Mouse (Mus musculus): ENCODE data around the gene Rabgap1l. TPM values are rescaled to one million over a fixed set of nuclear protein-coding genes. Genes with fewer than 3 reads are reported as not detected.

Gene Rabgap1l
- polyA plus RNA-seq, 1 experiment from 2014 or later, result 25.4 TPM

GRCm38 (mm10) chr1:160795016-160795415 lies 2.0 kb upstream of the Rabgap1l start:
- 65% methylated on average over 2 of the region's 2 CpGs for WGBS (ENCODE audit: missing documents)
- no peak overlapping the region for H3K4me3 ChIP-seq (ENCODE audit: inconsistent target)
- no peak overlapping the region for H3K27ac ChIP-seq
- no peaks in the 10 kb centered on the region for H3K36me3 ChIP-seq (ENCODE audit: inconsistent target)
- H3K79me2 ChIP-seq (ENCODE audit: inconsistent target), result no peaks in the 10 kb centered on the region

- no peak overlapping the region for H3K4me3 ChIP-seq (ENCODE audit: inconsistent target)
- no peaks in the 10 kb centered on the region for H3K36me3 ChIP-seq (ENCODE audit: inconsistent target)
- H3K79me2 ChIP-seq (ENCODE audit: inconsistent target), result no peaks in the 10 kb centered on the region
- H3K27ac ChIP-seq, result no peak overlapping the region
- WGBS (ENCODE audit: missing documents), result 77% methylated on average over 13 of the region's 13 CpGs
These were observed 1.1 kb upstream of the Rabgap1l start for GRCm38 (mm10) chr1:160793791-160794757.

GRCm38 (mm10) chr1:160792156-160792685 lies 790 bp downstream of the Rabgap1l start:
- WGBS (ENCODE audit: missing documents), result 1% methylated on average over 49 of the region's 51 CpGs
- no peaks in the 10 kb centered on the region for H3K36me3 ChIP-seq (ENCODE audit: inconsistent target)
- H3K4me3 ChIP-seq (ENCODE audit: inconsistent target), result peak overlapping the region; percentile 55
- no peaks in the 10 kb centered on the region for H3K79me2 ChIP-seq (ENCODE audit: inconsistent target)
- H3K27ac ChIP-seq, result no peak overlapping the region

GRCm38 (mm10) chr1:160791381-160792155 lies 1.4 kb downstream of the Rabgap1l start:
- 9% methylated on average over 15 of the region's 20 CpGs for WGBS (ENCODE audit: missing documents)
- no peaks in the 10 kb centered on the region for H3K36me3 ChIP-seq (ENCODE audit: inconsistent target)
- H3K4me3 ChIP-seq (ENCODE audit: inconsistent target), result peak overlapping the region; percentile 55
- H3K27ac ChIP-seq, result no peak overlapping the region
- H3K79me2 ChIP-seq (ENCODE audit: inconsistent target), result no peaks in the 10 kb centered on the region

- Histone ChIP-seq H3K79me2 (ENCODE audit: inconsistent target) (no peaks in the 10 kb centered on the region), H3K27ac (no peak overlapping the region), H3K4me3 (ENCODE audit: inconsistent target) (no peak overlapping the region), H3K36me3 (ENCODE audit: inconsistent target) (no peaks in the 10 kb centered on the region)
These were observed 2.4 kb downstream of the Rabgap1l start for GRCm38 (mm10) chr1:160790630-160791029.

- 92% methylated on average over 3 of the region's 3 CpGs for WGBS (ENCODE audit: missing documents)
- H3K27ac ChIP-seq, result no peak overlapping the region
- no peak overlapping the region for H3K4me3 ChIP-seq (ENCODE audit: inconsistent target)
- no peaks in the 10 kb centered on the region for H3K36me3 ChIP-seq (ENCODE audit: inconsistent target)
- H3K79me2 ChIP-seq (ENCODE audit: inconsistent target), result no peaks in the 10 kb centered on the region
These were observed 3.1 kb downstream of the Rabgap1l start for GRCm38 (mm10) chr1:160789876-160790275.

GRCm38 (mm10) chr1:160787926-160788325 lies 5.1 kb downstream of the Rabgap1l start:
- H3K79me2 ChIP-seq (ENCODE audit: inconsistent target), result no peaks in the 10 kb centered on the region
- no peak overlapping the region for H3K27ac ChIP-seq
- no peak overlapping the region for H3K4me3 ChIP-seq (ENCODE audit: inconsistent target)
- 75% methylated on average over 1 of the region's 1 CpGs for WGBS (ENCODE audit: missing documents)
- no peaks in the 10 kb centered on the region for H3K36me3 ChIP-seq (ENCODE audit: inconsistent target)

- WGBS (ENCODE audit: missing documents), result 97% methylated on average over 3 of the region's 3 CpGs
- Histone ChIP-seq H3K36me3 (ENCODE audit: inconsistent target) (no peaks in the 10 kb centered on the region), H3K79me2 (ENCODE audit: inconsistent target) (no peaks in the 10 kb centered on the region), H3K27ac (no peak overlapping the region), H3K4me3 (ENCODE audit: inconsistent target) (no peak overlapping the region)
These were observed 5.8 kb downstream of the Rabgap1l start for GRCm38 (mm10) chr1:160787164-160787563.

- Histone ChIP-seq H3K27ac (no peak overlapping the region), H3K79me2 (ENCODE audit: inconsistent target) (no peaks in the 10 kb centered on the region), H3K4me3 (ENCODE audit: inconsistent target) (no peak overlapping the region), H3K36me3 (ENCODE audit: inconsistent target) (no peaks in the 10 kb centered on the region)
- 81% methylated on average over 3 of the region's 3 CpGs for WGBS (ENCODE audit: missing documents)
These were observed 6.4 kb downstream of the Rabgap1l start for GRCm38 (mm10) chr1:160786571-160786970.

- Histone ChIP-seq H3K4me3 (ENCODE audit: inconsistent target) (no peak overlapping the region), H3K79me2 (ENCODE audit: inconsistent target) (no peaks in the 10 kb centered on the region), H3K36me3 (ENCODE audit: inconsistent target) (no peaks in the 10 kb centered on the region), H3K27ac (no peak overlapping the region)
- 98% methylated on average over 4 of the region's 4 CpGs for WGBS (ENCODE audit: missing documents)
These were observed 7.3 kb downstream of the Rabgap1l start for GRCm38 (mm10) chr1:160785681-160786225.

- 100% methylated on average over 1 of the region's 1 CpGs for WGBS (ENCODE audit: missing documents)
- no peaks in the 10 kb centered on the region for H3K36me3 ChIP-seq (ENCODE audit: inconsistent target)
- no peaks in the 10 kb centered on the region for H3K79me2 ChIP-seq (ENCODE audit: inconsistent target)
- H3K4me3 ChIP-seq (ENCODE audit: inconsistent target), result no peak overlapping the region
- H3K27ac ChIP-seq, result no peak overlapping the region
These were observed 8.9 kb downstream of the Rabgap1l start for GRCm38 (mm10) chr1:160784122-160784521.

GRCm38 (mm10) chr1:160774166-160774565 lies 18.8 kb downstream of the Rabgap1l start:
- H3K79me2 ChIP-seq (ENCODE audit: inconsistent target), result no peaks in the 10 kb centered on the region
- H3K4me3 ChIP-seq (ENCODE audit: inconsistent target), result no peak overlapping the region
- no peaks in the 10 kb centered on the region for H3K36me3 ChIP-seq (ENCODE audit: inconsistent target)
- no peak overlapping the region for H3K27ac ChIP-seq
- 100% methylated on average over 1 of the region's 1 CpGs for WGBS (ENCODE audit: missing documents)

GRCm38 (mm10) chr1:160765565-160765964 lies 27.4 kb downstream of the Rabgap1l start:
- no peak overlapping the region for H3K27ac ChIP-seq
- WGBS (ENCODE audit: missing documents), result 100% methylated on average over 2 of the region's 2 CpGs
- H3K4me3 ChIP-seq (ENCODE audit: inconsistent target), result no peak overlapping the region
- no peaks in the 10 kb centered on the region for H3K36me3 ChIP-seq (ENCODE audit: inconsistent target)
- no peaks in the 10 kb centered on the region for H3K79me2 ChIP-seq (ENCODE audit: inconsistent target)

- Histone ChIP-seq H3K36me3 (ENCODE audit: inconsistent target) (no peaks in the 10 kb centered on the region), H3K27ac (no peak overlapping the region), H3K4me3 (ENCODE audit: inconsistent target) (no peak overlapping the region), H3K79me2 (ENCODE audit: inconsistent target) (no peaks in the 10 kb centered on the region)
- WGBS (ENCODE audit: missing documents), result 53% methylated on average over 3 of the region's 3 CpGs
These were observed 34.8 kb downstream of the Rabgap1l start for GRCm38 (mm10) chr1:160758243-160758642.
